Mouse (Mus musculus): Measurements from ENCODE around the gene Scamp3.

Scamp3 gene

GRCm38 (mm10) chr3:89163643-89164245 lies 13.5 kb upstream of the Scamp3 start:
- DNase-seq = peak; percentile 32

DNA sequence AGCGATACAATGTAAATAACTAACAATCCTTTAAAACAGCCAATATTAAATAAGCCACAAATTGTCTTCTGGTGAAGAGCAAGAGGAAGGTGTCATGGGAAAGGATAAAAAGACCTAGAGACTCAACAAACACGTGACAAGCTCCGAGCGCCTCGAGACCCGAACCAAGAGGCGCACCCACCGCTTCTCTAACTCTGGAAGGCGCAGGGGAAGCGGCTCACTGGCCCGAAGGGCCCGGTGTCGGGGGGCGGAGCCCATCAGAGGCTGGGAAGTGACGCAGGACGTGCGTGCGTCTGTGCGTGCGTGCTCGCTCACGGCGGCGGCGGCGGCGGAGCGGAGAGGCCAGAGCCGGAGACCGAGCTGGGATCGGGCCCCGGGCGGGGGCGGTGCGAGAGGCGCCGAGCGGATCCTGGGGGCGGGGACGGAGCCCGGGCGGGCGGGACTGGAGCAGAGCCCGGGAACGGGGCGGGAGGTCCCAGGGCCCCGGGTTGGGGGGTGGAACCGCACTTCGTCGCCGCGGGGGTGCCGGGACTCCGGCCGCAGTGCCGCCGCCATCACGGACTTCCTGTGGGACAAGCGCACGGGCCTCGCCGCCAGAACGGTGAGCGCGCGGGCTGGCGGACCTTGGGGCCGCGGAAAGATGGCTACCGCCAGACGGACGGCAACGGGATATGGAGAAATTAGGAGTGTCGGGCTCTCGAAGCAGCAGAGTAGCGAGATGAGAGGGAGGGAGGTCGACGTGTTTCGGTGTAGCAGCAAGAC lies 12.6 kb upstream of the Scamp3 start, which contains the start of gene Clk2:
TSS of gene Clk2 (plus strand) at position 290 of the 762 bp plus-strand sequence.
- DNase-seq = peak; percentile 97

GRCm38 (mm10) chr3:89165268-89165870 lies 11.9 kb upstream of the Scamp3 start:
- no peak for DNase-seq

- no peak for DNase-seq
Observed at GRCm38 (mm10) chr3:89166945-89167344, 10.3 kb upstream of the Scamp3 start.

GRCm38 (mm10) chr3:89174844-89175243 lies 2.4 kb upstream of the Scamp3 start:
- no peak for DNase-seq

DNA sequence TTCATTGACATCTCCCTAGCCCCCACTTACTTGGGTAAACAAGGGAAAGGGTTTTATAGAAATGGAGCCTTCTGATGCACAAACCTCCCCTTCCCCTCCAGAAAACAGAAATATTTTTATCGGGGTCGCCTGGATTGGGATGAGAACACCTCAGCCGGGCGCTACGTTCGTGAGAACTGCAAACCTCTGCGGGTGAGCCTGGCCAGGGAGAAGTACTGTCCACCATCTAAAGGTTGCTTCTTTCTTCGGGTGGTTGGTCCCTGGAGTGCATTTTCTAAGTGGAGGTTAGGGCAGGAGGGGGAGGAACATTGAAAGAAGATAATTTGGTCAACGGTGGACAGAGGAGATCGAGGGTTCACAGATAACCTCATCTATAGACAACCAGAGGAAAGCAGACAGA lies 1.7 kb upstream of the Scamp3 start:
- no peak for DNase-seq

DNA sequence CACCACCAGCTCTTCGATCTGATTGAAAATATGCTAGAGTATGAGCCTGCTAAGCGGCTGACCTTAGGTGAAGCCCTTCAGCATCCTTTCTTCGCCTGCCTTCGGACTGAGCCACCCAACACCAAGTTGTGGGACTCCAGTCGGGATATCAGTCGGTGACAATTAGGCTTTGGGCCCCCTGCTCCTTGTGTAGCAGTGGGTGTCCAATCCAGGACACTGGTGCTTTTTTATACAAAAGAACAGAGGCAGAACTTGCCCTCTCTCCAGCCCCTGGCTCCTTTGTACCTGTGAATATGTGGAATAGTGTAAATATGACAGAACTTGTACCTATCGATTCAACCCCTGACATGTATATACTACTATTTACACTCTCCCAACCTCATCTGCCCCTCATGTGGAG lies 852 bp upstream of the Scamp3 start:
- DNase-seq = no peak

- DNase-seq = no peak
Observed at GRCm38 (mm10) chr3:89178107-89178385, 773 bp downstream of the Scamp3 start.

- DNase-seq = no peak
Observed at GRCm38 (mm10) chr3:89179056-89179455, 1.8 kb downstream of the Scamp3 start.

DNA sequence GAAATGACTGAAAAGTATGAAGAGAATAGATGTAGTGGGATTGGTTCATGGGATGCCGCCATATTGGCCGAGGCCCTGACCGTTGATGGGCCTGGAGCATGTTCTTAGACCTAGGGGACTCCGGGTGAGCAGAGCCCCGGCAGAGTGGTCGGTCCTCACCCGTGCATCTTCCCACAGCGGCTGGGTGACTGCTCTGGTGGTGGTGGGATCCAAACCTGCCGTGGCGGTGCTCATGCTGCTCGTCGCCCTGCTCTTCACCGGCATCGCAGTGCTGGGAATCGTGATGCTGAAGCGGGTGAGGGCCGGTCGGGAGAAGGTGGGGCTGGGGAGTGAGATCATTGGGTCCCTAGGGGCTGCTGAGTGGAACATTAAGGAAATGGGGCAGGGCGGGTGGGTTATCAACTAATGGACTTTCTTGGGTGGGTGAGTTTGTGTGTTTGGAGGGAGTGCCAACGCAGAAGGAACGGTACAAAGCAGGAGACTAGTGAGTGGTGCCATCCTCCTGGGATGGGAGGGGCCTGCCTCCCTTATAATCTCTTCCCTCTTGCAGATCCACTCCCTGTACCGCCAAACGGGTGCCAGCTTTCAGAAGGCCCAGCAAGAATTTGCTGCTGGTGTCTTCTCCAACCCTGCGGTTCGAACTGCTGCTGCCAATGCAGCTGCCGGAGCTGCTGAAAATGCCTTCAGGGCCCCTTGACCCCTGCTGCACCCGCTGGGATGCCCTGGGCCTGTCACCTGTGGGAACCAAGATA lies 4.7 kb downstream of the Scamp3 start:
- no peak for DNase-seq

GRCm38 (mm10) chr3:89182531-89183057 lies 5.3 kb downstream of the Scamp3 start:
- no peak for DNase-seq

GRCm38 (mm10) chr3:89183058-89183958 lies 6.0 kb downstream of the Scamp3 start, which contains the start of gene Fam189b:
Gene Fam189b, plus strand, starts transcription at chr3:89183143.
- DNase-seq = peak; percentile 92

DNA sequence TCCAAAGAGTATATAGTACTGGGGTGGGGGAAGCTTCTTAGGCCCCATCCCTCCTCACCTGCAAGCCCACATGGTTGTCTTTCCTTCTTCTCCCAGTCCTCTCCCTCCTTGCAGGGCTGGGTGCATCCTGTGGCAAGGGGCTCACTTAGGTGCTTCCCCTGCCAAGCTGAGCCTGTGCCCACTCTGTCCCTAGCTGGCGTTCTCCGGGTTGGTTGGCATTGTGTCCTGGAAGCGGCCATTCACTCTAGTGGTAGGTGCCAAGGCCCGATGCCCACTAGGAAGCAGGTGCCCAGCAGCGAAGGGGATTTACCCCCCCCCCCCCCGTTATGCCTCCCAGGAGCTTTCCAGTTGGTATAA lies 6.7 kb downstream of the Scamp3 start:
- DNase-seq = peak; percentile 31

DNA sequence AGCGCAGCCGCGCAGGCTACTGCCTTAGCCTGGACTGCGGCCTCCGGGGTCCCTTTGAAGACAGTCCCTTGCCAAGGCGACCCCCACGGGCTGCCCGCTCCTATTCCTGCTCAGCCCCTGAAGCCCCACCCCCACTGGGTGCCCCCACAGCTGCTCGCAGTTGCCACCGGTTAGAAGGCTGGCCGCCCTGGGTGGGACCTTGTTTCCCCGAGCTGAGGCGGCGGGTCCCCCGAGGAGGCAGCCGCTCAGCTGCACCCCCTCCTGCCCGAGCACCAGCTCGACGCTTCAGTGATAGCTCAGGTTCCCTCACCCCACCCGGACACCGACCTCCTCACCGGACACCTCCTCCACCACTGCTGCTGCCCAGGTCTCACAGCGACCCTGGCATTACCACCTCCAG lies 9.9 kb downstream of the Scamp3 start:
- DNase-seq = peak; percentile 89

GRCm38 (mm10) chr3:89187690-89188477 lies 10.6 kb downstream of the Scamp3 start:
- peak; percentile 76 for DNase-seq

DNA sequence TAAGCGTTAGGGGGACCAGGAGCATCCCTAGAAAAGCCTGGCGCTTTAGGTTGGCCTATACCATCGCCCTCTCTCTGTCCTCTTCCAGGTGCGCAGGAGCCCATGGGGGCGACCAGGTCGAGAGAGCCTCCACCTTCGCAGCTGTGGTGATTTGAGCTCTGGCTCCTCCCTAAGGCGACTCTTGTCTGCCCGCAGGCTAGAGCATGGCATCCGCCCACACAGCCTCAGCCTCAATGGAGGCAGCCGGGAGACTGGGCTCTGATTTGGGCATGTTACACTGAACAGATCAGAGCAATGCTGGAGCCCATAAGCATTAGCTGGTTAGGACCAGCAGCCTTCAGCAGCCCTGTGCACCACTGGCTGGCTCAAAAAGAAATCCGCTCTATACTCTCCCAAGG lies 11.2 kb downstream of the Scamp3 start:
- peak; percentile 75 for DNase-seq

DNA sequence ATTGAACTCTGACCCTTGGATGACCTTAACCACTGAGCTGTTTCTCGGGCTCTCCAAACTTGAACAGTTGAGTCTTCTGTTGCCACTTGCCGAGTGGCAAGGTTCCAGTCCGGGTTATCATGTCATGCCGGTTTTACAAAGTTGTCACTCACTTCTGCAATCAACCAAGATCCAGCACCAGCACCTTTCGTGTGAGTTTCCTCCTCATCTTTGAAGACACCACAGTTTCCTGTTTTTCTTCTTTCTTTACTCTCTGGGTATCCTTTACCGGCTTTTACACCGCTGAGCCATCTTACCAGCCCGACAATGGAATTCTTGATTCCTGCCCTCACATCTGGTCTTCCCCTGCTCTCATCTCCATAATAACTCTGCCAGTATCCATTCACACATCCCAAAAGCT lies 13.2 kb downstream of the Scamp3 start:
- peak; percentile 62 for DNase-seq

- DNase-seq = no peak
Observed at GRCm38 (mm10) chr3:89193351-89193750, 16.1 kb downstream of the Scamp3 start.

DNA sequence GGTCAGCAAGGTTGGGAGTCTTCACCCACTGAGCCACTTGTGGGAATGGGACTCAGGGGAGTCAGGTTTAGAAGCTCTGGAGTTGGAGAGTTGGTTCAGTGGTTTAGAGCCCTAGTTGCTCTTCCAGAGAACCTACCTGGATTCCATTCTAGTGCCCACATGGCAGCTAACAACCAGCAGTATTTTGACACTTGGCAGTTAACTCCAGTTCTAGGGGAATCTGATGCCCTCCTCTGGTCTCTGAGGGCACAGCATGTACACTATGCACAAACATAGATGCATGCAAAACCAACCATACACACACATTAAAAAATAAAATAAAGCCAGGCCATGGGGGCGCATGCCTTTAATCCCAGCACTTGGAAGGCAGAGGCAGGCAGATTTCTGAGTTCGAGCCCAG lies 16.6 kb downstream of the Scamp3 start:
- peak; percentile 78 for DNase-seq

DNA sequence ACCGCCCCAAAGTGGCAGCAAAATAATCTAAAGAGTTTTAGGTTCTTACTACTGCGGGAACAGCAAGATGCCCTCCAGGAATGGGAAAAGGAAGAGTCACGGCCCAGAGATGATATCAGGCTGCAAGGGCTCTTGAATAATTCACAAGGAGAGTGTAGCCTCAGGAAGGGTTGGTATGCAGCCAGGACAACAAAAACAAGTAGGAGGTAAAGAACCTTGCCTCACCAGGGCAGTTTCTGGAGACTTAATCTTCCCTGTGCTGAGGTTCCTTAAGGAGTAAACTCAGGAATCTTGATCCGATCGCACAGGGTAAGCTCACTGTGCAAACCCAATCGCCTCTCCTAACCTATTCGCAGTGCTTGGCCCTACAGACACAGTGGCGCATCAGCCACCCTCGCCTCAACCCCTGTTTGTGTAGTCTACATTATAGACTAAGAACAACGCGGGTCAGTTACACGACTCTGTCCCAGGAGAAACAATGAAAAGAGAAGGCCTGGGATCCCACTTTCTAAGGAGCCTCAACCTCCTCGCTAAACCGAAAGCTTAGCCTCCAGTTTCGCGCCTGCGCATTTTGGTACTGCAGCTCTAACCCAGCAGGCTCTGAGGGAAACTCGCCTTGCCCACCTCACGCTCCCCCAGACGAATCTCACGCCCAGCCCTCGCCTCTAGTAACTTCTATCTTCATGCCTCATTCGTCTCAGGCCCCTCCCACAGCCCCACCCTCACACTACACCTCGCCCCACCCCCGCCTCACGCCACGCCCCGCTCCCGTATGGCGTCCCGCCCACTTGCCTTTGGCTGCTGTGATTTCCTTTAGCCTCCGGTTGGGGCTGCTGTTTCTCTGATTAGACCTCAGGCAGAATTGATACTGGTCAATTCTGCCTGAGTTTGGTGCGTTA lies 19.0 kb downstream of the Scamp3 start:
- peak; percentile 94 for DNase-seq

All from thymus, postnatal 14 days (tissue).